In the genomic region with DNA sequence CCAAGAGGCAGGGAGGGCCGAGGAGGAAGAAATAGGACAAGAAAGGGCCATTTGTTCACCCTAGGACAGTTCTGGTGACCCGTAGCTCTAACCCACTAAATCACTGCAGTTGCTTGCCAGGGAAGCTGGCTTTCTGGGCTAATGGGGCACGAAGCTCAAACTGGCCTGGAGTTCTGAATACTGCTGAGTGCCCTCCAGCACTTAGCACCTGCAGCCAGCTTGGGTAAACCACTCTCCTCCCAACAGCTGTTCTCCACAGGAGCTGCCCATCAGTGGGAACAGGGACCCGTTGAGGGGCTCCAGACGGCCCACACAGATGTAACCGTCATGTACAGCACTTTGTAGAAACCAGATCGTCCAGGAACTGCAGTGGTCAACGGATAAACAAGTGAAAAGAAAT, we compare ENCODE assay signal across 7 mouse cellular contexts.
DNase-seq lines count a peak whose midpoint lies in the region; ATAC-seq and TF ChIP-seq lines count a peak whose summit lies in the region.

No protein-coding gene starts in this region.

- H3K9me3 ChIP-seq in lung, embryonic 14.5 days (ENCODE audit: low read depth, low read length), result no peaks in the 10 kb centered on the region
- H3K9me3 ChIP-seq in forebrain, embryonic 16.5 days (ENCODE audit: control insufficient read depth, low read length), result no peaks in the 10 kb centered on the region
- no peaks in the 10 kb centered on the region for H3K9me3 ChIP-seq in limb, embryonic 11.5 days (ENCODE audit: control insufficient read depth, low read length)
- no peaks in the 10 kb centered on the region for H3K9me3 ChIP-seq in stomach, embryonic 15.5 days
- H3K9me3 ChIP-seq in liver, embryonic 12.5 days (replicated peaks), result no peaks in the 10 kb centered on the region

- H3K9ac ChIP-seq in lung, embryonic 14.5 days, result no peak overlapping the region
- no peak overlapping the region for H3K9ac ChIP-seq in forebrain, embryonic 16.5 days (replicated peaks; ENCODE audit: low read depth, low read length)
- H3K9ac ChIP-seq in limb, embryonic 11.5 days (ENCODE audit: low read length), result no peak overlapping the region
- H3K9ac ChIP-seq in stomach, embryonic 15.5 days, result no peak overlapping the region
- H3K9ac ChIP-seq in liver, embryonic 12.5 days, result no peak overlapping the region

- no peak for TF ChIP-seq CTCF in lung, embryonic 14.5 days (IDR thresholded peaks at IDR 0.05; ENCODE audit: low read depth)

- H3K27ac ChIP-seq in lung, embryonic 14.5 days (ENCODE audit: low read depth), result no peak overlapping the region
- no peak overlapping the region for H3K27ac ChIP-seq in forebrain, embryonic 16.5 days (ENCODE audit: low read length)
- peak overlapping the region; percentile 67 for H3K27ac ChIP-seq in limb, embryonic 11.5 days (replicated peaks; ENCODE audit: low read depth, low read length)
- no peak overlapping the region for H3K27ac ChIP-seq in stomach, embryonic 15.5 days
- H3K27ac ChIP-seq in liver, embryonic 12.5 days, result no peak overlapping the region

- 22% methylated on average over 8 of the region's 8 CpGs for WGBS in lung, embryonic 14.5 days
- WGBS in forebrain, embryonic 16.5 days, result 45% methylated on average over 8 of the region's 8 CpGs
- 7% methylated on average over 8 of the region's 8 CpGs for WGBS in limb, embryonic 11.5 days
- WGBS in stomach, embryonic 15.5 days, result 25% methylated on average over 8 of the region's 8 CpGs
- 50% methylated on average over 8 of the region's 8 CpGs for WGBS in liver, embryonic 12.5 days (ENCODE audit: insufficient replicate concordance)

- no peaks in the 10 kb centered on the region for H3K36me3 ChIP-seq in lung, embryonic 14.5 days (ENCODE audit: insufficient read depth)
- no peaks in the 10 kb centered on the region for H3K36me3 ChIP-seq in forebrain, embryonic 16.5 days (ENCODE audit: control insufficient read depth, insufficient read depth)
- no peaks in the 10 kb centered on the region for H3K36me3 ChIP-seq in limb, embryonic 11.5 days (ENCODE audit: control insufficient read depth, insufficient read depth, low read length)
- H3K36me3 ChIP-seq in stomach, embryonic 15.5 days, result no peaks in the 10 kb centered on the region
- no peaks in the 10 kb centered on the region for H3K36me3 ChIP-seq in liver, embryonic 12.5 days

- H3K4me2 ChIP-seq in lung, embryonic 14.5 days, result no peak overlapping the region
- no peak overlapping the region for H3K4me2 ChIP-seq in forebrain, embryonic 16.5 days (ENCODE audit: low read length)
- 0 out of 2 replicates have a peak overlapping the region, but pooled peaks have one; percentile 7 for H3K4me2 ChIP-seq in limb, embryonic 11.5 days (ENCODE audit: low read depth, severe bottlenecking)
- H3K4me2 ChIP-seq in stomach, embryonic 15.5 days, result no peak overlapping the region
- no peak overlapping the region for H3K4me2 ChIP-seq in liver, embryonic 12.5 days

- peak; percentile 75 for ATAC-seq in lung, embryonic 14.5 days (ENCODE audit: insufficient read depth)
- ATAC-seq in forebrain, embryonic 16.5 days, result peak; percentile 87
- ATAC-seq in limb, embryonic 11.5 days (ENCODE audit: insufficient number of reproducible peaks, low FRiP score, low TSS enrichment, low read depth), result peak; percentile 73
- peak; percentile 22; the same call in 1 of the 2 replicates for ATAC-seq in stomach, embryonic 15.5 days (ENCODE audit: insufficient read depth, low FRiP score, low read depth)
- ATAC-seq in liver, embryonic 12.5 days, result no peak

- H3K4me1 ChIP-seq in lung, embryonic 14.5 days (ENCODE audit: insufficient read depth), result peaks cover 15% of the 10 kb centered on the region
- H3K4me1 ChIP-seq in forebrain, embryonic 16.5 days (replicated peaks; ENCODE audit: control insufficient read depth, insufficient read depth, low read length), result peaks cover 3% of the 10 kb centered on the region; the same call in 1 of the 2 replicates
- H3K4me1 ChIP-seq in limb, embryonic 11.5 days (ENCODE audit: control insufficient read depth, insufficient read depth, low read length), result peaks cover 31% of the 10 kb centered on the region
- H3K4me1 ChIP-seq in stomach, embryonic 15.5 days, result peaks cover 14% of the 10 kb centered on the region
- no peaks in the 10 kb centered on the region for H3K4me1 ChIP-seq in liver, embryonic 12.5 days

- DNase-seq in lung, embryonic 14.5 days, result peak; percentile 19
- no peak for DNase-seq in lung, postnatal 14 days
- DNase-seq in limb, embryonic 11.5 days (ENCODE audit: low spot score), result peak; percentile 67
- DNase-seq in adrenal gland, postnatal 4 days (ENCODE audit: low spot score in 2 of 2), result no peak

- no peaks in the 10 kb centered on the region for H3K27me3 ChIP-seq in lung, embryonic 14.5 days (ENCODE audit: insufficient read depth, low read length)
- H3K27me3 ChIP-seq in forebrain, embryonic 16.5 days (replicated peaks; ENCODE audit: control insufficient read depth, insufficient read depth, low read length), result no peaks in the 10 kb centered on the region
- H3K27me3 ChIP-seq in limb, embryonic 11.5 days (ENCODE audit: control insufficient read depth, insufficient read depth, low read length), result no peaks in the 10 kb centered on the region
- no peaks in the 10 kb centered on the region for H3K27me3 ChIP-seq in stomach, embryonic 15.5 days (replicated peaks)
- no peaks in the 10 kb centered on the region for H3K27me3 ChIP-seq in liver, embryonic 12.5 days (replicated peaks)

- H3K4me3 ChIP-seq in lung, embryonic 14.5 days (ENCODE audit: low read depth, low read length), result no peak overlapping the region
- no peak overlapping the region for H3K4me3 ChIP-seq in forebrain, embryonic 16.5 days (replicated peaks; ENCODE audit: low read length)
- no peak overlapping the region for H3K4me3 ChIP-seq in limb, embryonic 11.5 days (ENCODE audit: low read depth, low read length)
- no peak overlapping the region for H3K4me3 ChIP-seq in stomach, embryonic 15.5 days (replicated peaks)
- H3K4me3 ChIP-seq in liver, embryonic 12.5 days, result no peak overlapping the region

Comparison
In these comparisons a context has a peak if more than half of its experiments do, and no peak if none do; other contexts are left out.
1. DNase-seq: peak in lung, embryonic 14.5 days (single experiment) and limb, embryonic 11.5 days (single experiment); none in lung, postnatal 14 days (single experiment) and adrenal gland, postnatal 4 days (0 of 2).